Mouse (Mus musculus): Measurements from ENCODE around the gene Zfp36l1. TPM values are rescaled to one million over a fixed set of nuclear protein-coding genes. Genes with fewer than 3 reads are reported as not detected.

Gene Zfp36l1
- total RNA-seq, 2 experiments from 2014 or later: 32.7 to 39.2 TPM

GRCm38 (mm10) chr12:80106896-80107667 lies 5.7 kb downstream of the Zfp36l1 start:
- H3K4me3 ChIP-seq: no peak overlapping the region
- TF ChIP-seq CTCF (IDR thresholded peaks at IDR 0.05): no peak
- DNase-seq (ENCODE audit: extremely low spot score in 1 of 2, low spot score in 2 of 2): no peak
- no peak overlapping the region for H3K27ac ChIP-seq
- intact Hi-C loops (cut with DNase I): loop anchor here (5.0 kb wide), 1 partner anchor 115 kb away; no protein-coding TSS in a partner anchor

- intact Hi-C loops (cut with DNase I): loop anchor here (5.0 kb wide), 1 partner anchor 114 kb away; no protein-coding TSS in a partner anchor
These were observed 6.5 kb downstream of the Zfp36l1 start for GRCm38 (mm10) chr12:80106138-80106895.

GRCm38 (mm10) chr12:80103521-80103973 lies 9.3 kb downstream of the Zfp36l1 start:
- DNase-seq (ENCODE audit: extremely low spot score in 1 of 2, low spot score in 2 of 2): no peak
- Histone ChIP-seq H3K4me3 (no peak overlapping the region), H3K27ac (no peak overlapping the region)
- intact Hi-C loops (cut with DNase I): no loop called here
- no peak for TF ChIP-seq CTCF (IDR thresholded peaks at IDR 0.05)

More at GRCm38 (mm10) chr12:80106138-80106895, 6.5 kb downstream of the Zfp36l1 start:
- no peak for DNase-seq (ENCODE audit: extremely low spot score in 1 of 2, low spot score in 2 of 2)
- H3K4me3 ChIP-seq: no peak overlapping the region
- TF ChIP-seq CTCF (IDR thresholded peaks at IDR 0.05): no peak
- H3K27ac ChIP-seq: no peak overlapping the region

- no peak for TF ChIP-seq CTCF (IDR thresholded peaks at IDR 0.05)
- intact Hi-C loops (cut with DNase I): no loop called here
- DNase-seq (ENCODE audit: extremely low spot score in 1 of 2, low spot score in 2 of 2): no peak
- Histone ChIP-seq H3K4me3 (no peak overlapping the region), H3K27ac (no peak overlapping the region)
These were observed 9.7 kb downstream of the Zfp36l1 start for GRCm38 (mm10) chr12:80103089-80103488.

DNA sequence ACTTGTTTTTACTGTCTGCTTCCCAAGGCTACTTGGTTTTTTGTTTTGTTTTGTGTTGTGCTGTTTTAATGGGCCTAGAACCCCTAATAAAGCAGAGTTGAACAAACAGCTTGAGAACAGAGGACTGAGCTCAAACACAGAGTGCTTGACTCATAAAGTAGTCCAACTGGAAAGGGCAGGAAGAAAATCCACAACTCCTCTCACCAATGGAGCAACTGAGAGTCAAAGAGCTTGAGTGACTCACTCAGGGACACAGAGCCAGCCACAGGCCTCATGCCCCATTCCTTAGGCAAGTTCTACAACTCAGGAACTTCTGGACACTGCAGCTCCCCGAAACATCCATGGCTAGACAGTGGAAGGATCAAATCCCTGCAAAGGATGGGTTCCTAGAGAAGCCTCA lies 14.0 kb downstream of the Zfp36l1 start:
- H3K27ac ChIP-seq: no peak overlapping the region
- no peak for DNase-seq (ENCODE audit: extremely low spot score in 1 of 2, low spot score in 2 of 2)
- no peak for TF ChIP-seq CTCF (IDR thresholded peaks at IDR 0.05)
- intact Hi-C loops (cut with DNase I): no loop called here
- H3K4me3 ChIP-seq: no peak overlapping the region

GRCm38 (mm10) chr12:80096734-80097133 lies 16.1 kb downstream of the Zfp36l1 start:
- TF ChIP-seq CTCF (IDR thresholded peaks at IDR 0.05): no peak
- intact Hi-C loops (cut with DNase I): no loop called here
- H3K4me3 ChIP-seq: no peak overlapping the region
- H3K27ac ChIP-seq: no peak overlapping the region
- no peak for DNase-seq (ENCODE audit: extremely low spot score in 1 of 2, low spot score in 2 of 2)

DNA sequence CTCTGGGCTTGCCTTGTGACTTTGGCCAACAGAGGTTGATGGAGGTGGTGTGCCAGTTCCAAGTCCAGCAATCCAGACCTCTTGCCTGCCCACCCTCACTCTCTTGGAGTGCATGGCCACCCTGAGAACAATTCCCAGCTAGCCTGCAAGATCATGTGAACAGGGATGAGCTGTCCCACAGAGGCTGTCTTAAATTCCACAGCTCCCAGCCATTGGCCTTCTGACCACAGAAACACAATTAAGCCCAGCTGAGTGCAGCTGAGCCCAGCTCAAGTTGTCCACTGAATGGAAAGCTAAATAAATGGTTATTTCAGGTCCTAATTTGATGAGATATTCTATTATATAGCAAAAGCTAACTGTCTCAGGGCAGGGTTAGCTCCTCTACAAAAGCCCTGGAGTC lies 20.0 kb downstream of the Zfp36l1 start:
- Histone ChIP-seq H3K27ac (no peak overlapping the region), H3K4me3 (no peak overlapping the region)
- no peak for DNase-seq (ENCODE audit: extremely low spot score in 1 of 2, low spot score in 2 of 2)
- intact Hi-C loops (cut with DNase I): no loop called here
- TF ChIP-seq CTCF (IDR thresholded peaks at IDR 0.05): no peak

DNA sequence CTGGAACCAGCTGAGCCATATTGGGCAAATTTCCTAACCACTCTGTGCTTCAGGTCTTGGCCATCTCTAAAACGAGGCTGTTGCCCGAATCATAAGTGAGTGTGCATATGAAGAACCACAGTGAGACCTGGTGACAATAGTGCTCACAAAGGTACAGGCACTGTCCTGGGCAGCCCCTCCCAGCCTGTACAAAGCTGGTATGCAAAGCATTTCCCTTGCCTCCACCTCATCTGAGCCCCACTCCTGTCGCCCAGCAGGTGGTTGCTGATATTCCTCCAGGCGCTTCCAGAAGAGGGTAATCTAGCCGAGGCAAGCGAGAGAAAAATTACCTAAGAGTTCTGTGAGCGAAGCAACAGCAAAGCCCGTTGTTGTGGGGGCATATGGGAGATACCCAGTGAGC lies 21.7 kb downstream of the Zfp36l1 start:
- TF ChIP-seq CTCF (IDR thresholded peaks at IDR 0.05): no peak
- intact Hi-C loops (cut with DNase I): no loop called here
- H3K27ac ChIP-seq: peak overlapping the region; percentile 63
- H3K4me3 ChIP-seq: no peak overlapping the region
- no peak for DNase-seq (ENCODE audit: extremely low spot score in 1 of 2, low spot score in 2 of 2)

GRCm38 (mm10) chr12:80090529-80090928 lies 22.3 kb downstream of the Zfp36l1 start:
- no peak for DNase-seq (ENCODE audit: extremely low spot score in 1 of 2, low spot score in 2 of 2)
- no peak overlapping the region for H3K4me3 ChIP-seq
- no peak for TF ChIP-seq CTCF (IDR thresholded peaks at IDR 0.05)
- intact Hi-C loops (cut with DNase I): no loop called here
- H3K27ac ChIP-seq: peak overlapping the region; percentile 63

- no peak overlapping the region for H3K27ac ChIP-seq
- H3K4me3 ChIP-seq: no peak overlapping the region
- no peak for DNase-seq (ENCODE audit: extremely low spot score in 1 of 2, low spot score in 2 of 2)
- intact Hi-C loops (cut with DNase I): no loop called here
- TF ChIP-seq CTCF (IDR thresholded peaks at IDR 0.05): no peak
These were observed 24.7 kb downstream of the Zfp36l1 start for GRCm38 (mm10) chr12:80088143-80088542.

GRCm38 (mm10) chr12:80084446-80085112 lies 28.2 kb downstream of the Zfp36l1 start:
- no peak for TF ChIP-seq CTCF (IDR thresholded peaks at IDR 0.05)
- intact Hi-C loops (cut with DNase I): no loop called here
- H3K27ac ChIP-seq: no peak overlapping the region

DNA sequence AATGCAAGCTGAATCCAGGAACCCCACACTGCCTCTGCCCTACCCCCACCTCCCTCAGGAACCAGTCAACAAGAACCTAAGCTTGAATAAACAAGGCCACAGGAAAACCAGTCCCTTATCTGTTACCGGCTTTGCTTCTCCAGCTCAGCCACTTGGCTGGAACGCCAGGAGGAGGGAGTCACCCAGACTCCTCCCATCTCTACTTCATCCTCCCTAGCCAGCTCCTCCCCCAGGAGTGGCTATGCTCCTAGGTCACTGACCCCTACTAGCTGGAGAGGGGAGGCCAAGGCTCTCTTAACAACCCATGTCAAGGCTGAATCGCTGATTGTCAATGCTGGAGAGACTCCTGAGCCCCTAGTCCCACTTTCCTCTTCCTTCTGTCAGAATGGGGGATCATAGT lies 28.9 kb downstream of the Zfp36l1 start:
- H3K4me3 ChIP-seq: no peak overlapping the region
- TF ChIP-seq CTCF (IDR thresholded peaks at IDR 0.05): no peak
- intact Hi-C loops (cut with DNase I): no loop called here
- H3K27ac ChIP-seq: peak overlapping the region; percentile 33; the same call in 1 of the 2 replicates
- no peak for DNase-seq (ENCODE audit: extremely low spot score in 1 of 2, low spot score in 2 of 2)

More at GRCm38 (mm10) chr12:80084446-80085112, 28.2 kb downstream of the Zfp36l1 start:
- DNase-seq (ENCODE audit: extremely low spot score in 1 of 2, low spot score in 2 of 2): no peak
- no peak overlapping the region for H3K4me3 ChIP-seq
